Mouse (Mus musculus) liver, adult 2 months (tissue): ENCODE data around the gene Cwc25.
A peak's percentile ranks its signal among the peaks of the same experiment; 100 is the strongest.

Experiments
- CTCF ChIP-seq: fragments of 200-500 bp; IDR thresholded peaks from 2 replicates; pipeline ENCODE4 v1.5.1; 2011; ENCODE audit warnings: low read depth, low read length, control low read depth
- POLR2A ChIP-seq: fragments of 200-500 bp; IDR thresholded peaks from 2 replicates; pipeline ENCODE4 v1.6.1; 2011; ENCODE audit warnings: low read length, control low read depth; ENCODE audit not compliant: insufficient read depth; ENCODE audit errors: extremely low read depth

GRCm38 (mm10) chr11:97801409-97802193 is 35.2 kb upstream of the Cwc25 start:
- TF ChIP-seq CTCF (peak; percentile 65), POLR2A (no peak)
